Mouse (Mus musculus): Measurements from ENCODE around the gene Iqgap1. TPM values are rescaled to one million over a fixed set of nuclear protein-coding genes. Genes with fewer than 3 reads are reported as not detected.

Iqgap1 gene
- polyA plus RNA-seq, 1 experiment from 2014 or later: 35.6 TPM

- WGBS: under 1% methylated on average over 13 of the region's 13 CpGs
- 0 out of 2 replicates have a peak, but pooled peaks cover 4% of the 10 kb centered on the region for H3K36me3 ChIP-seq
- peaks cover 30% of the 10 kb centered on the region for H3K4me1 ChIP-seq (replicated peaks)
- ATAC-seq (replicated peaks; ENCODE audit: insufficient number of reproducible peaks, insufficient read depth, low FRiP score, low read depth): 0 out of 2 replicates have a peak, but pooled peaks have one; percentile 23
- H3K27me3 ChIP-seq: no peaks in the 10 kb centered on the region
- 0 out of 2 replicates have a peak overlapping the region, but pooled peaks have one; percentile 1 for H3K27ac ChIP-seq
- peak overlapping the region; percentile 85 for H3K4me2 ChIP-seq
- H3K4me3 ChIP-seq: peak overlapping the region; percentile 92
- peak overlapping the region; percentile 53 for H3K9ac ChIP-seq
- no peaks in the 10 kb centered on the region for H3K9me3 ChIP-seq (replicated peaks)
Observed at GRCm38 (mm10) chr7:80860227-80860626, 34.5 kb upstream of the Iqgap1 start.

- 16% methylated on average over 6 of the region's 6 CpGs for WGBS
- H3K27me3 ChIP-seq: no peaks in the 10 kb centered on the region
- no peaks in the 10 kb centered on the region for H3K9me3 ChIP-seq (replicated peaks)
- no peak overlapping the region for H3K4me3 ChIP-seq
- no peak overlapping the region for H3K27ac ChIP-seq
- no peak overlapping the region for H3K4me2 ChIP-seq
- ATAC-seq (replicated peaks; ENCODE audit: insufficient number of reproducible peaks, insufficient read depth, low FRiP score, low read depth): no peak
- peaks cover 11% of the 10 kb centered on the region for H3K4me1 ChIP-seq (replicated peaks)
- no peaks in the 10 kb centered on the region for H3K36me3 ChIP-seq
- no peak overlapping the region for H3K9ac ChIP-seq
Observed at GRCm38 (mm10) chr7:80857181-80857580, 31.4 kb upstream of the Iqgap1 start.

GRCm38 (mm10) chr7:80855316-80855715 lies 29.5 kb upstream of the Iqgap1 start:
- no peaks in the 10 kb centered on the region for H3K9me3 ChIP-seq (replicated peaks)
- no peak overlapping the region for H3K27ac ChIP-seq
- H3K27me3 ChIP-seq: no peaks in the 10 kb centered on the region
- ATAC-seq (replicated peaks; ENCODE audit: insufficient number of reproducible peaks, insufficient read depth, low FRiP score, low read depth): no peak
- no peak overlapping the region for H3K4me3 ChIP-seq
- no peaks in the 10 kb centered on the region for H3K36me3 ChIP-seq
- no peak overlapping the region for H3K9ac ChIP-seq
- H3K4me1 ChIP-seq (replicated peaks): peaks cover 4% of the 10 kb centered on the region
- H3K4me2 ChIP-seq: no peak overlapping the region

- Histone ChIP-seq H3K4me1 (replicated peaks) (0 out of 2 replicates have a peak, but pooled peaks cover 6% of the 10 kb centered on the region), H3K9ac (no peak overlapping the region), H3K36me3 (no peaks in the 10 kb centered on the region), H3K27ac (no peak overlapping the region), H3K4me3 (no peak overlapping the region), H3K4me2 (no peak overlapping the region), H3K27me3 (no peaks in the 10 kb centered on the region), H3K9me3 (replicated peaks) (no peaks in the 10 kb centered on the region)
- WGBS: 91% methylated on average over 3 of the region's 3 CpGs
- ATAC-seq (replicated peaks; ENCODE audit: insufficient number of reproducible peaks, insufficient read depth, low FRiP score, low read depth): no peak
Observed at GRCm38 (mm10) chr7:80853218-80853617, 27.4 kb upstream of the Iqgap1 start.

GRCm38 (mm10) chr7:80850520-80850919 lies 24.7 kb upstream of the Iqgap1 start:
- Histone ChIP-seq H3K4me1 (replicated peaks) (0 out of 2 replicates have a peak, but pooled peaks cover 6% of the 10 kb centered on the region), H3K9ac (no peak overlapping the region), H3K27ac (no peak overlapping the region), H3K4me2 (no peak overlapping the region), H3K27me3 (no peaks in the 10 kb centered on the region), H3K9me3 (replicated peaks) (no peaks in the 10 kb centered on the region), H3K36me3 (no peaks in the 10 kb centered on the region), H3K4me3 (no peak overlapping the region)
- WGBS: 77% methylated on average over 5 of the region's 5 CpGs
- no peak for ATAC-seq (replicated peaks; ENCODE audit: insufficient number of reproducible peaks, insufficient read depth, low FRiP score, low read depth)

- Histone ChIP-seq H3K4me2 (peak overlapping the region; percentile 38), H3K4me3 (0 out of 2 replicates have a peak overlapping the region, but pooled peaks have one; percentile 3), H3K27me3 (no peaks in the 10 kb centered on the region), H3K27ac (peak overlapping the region; percentile 53), H3K36me3 (no peaks in the 10 kb centered on the region), H3K9ac (no peak overlapping the region), H3K4me1 (replicated peaks) (0 out of 2 replicates have a peak, but pooled peaks cover 6% of the 10 kb centered on the region), H3K9me3 (replicated peaks) (no peaks in the 10 kb centered on the region)
- peak; percentile 61; the same call in 1 of the 2 replicates for ATAC-seq (replicated peaks; ENCODE audit: insufficient number of reproducible peaks, insufficient read depth, low FRiP score, low read depth)
- WGBS: 15% methylated on average over 4 of the region's 4 CpGs
Observed at GRCm38 (mm10) chr7:80849710-80850109, 23.9 kb upstream of the Iqgap1 start.

GRCm38 (mm10) chr7:80849267-80849666 lies 23.5 kb upstream of the Iqgap1 start:
- no peaks in the 10 kb centered on the region for H3K9me3 ChIP-seq (replicated peaks)
- H3K36me3 ChIP-seq: no peaks in the 10 kb centered on the region
- H3K9ac ChIP-seq: no peak overlapping the region
- H3K27ac ChIP-seq: peak overlapping the region; percentile 53
- ATAC-seq (replicated peaks; ENCODE audit: insufficient number of reproducible peaks, insufficient read depth, low FRiP score, low read depth): peak; percentile 71; the same call in 1 of the 2 replicates
- WGBS: 29% methylated on average over 2 of the region's 2 CpGs
- 0 out of 2 replicates have a peak overlapping the region, but pooled peaks have one; percentile 3 for H3K4me3 ChIP-seq
- H3K4me1 ChIP-seq (replicated peaks): 0 out of 2 replicates have a peak, but pooled peaks cover 6% of the 10 kb centered on the region
- H3K27me3 ChIP-seq: no peaks in the 10 kb centered on the region
- H3K4me2 ChIP-seq: peak overlapping the region; percentile 38

- no peak for ATAC-seq (replicated peaks; ENCODE audit: insufficient number of reproducible peaks, insufficient read depth, low FRiP score, low read depth)
- no peaks in the 10 kb centered on the region for H3K9me3 ChIP-seq (replicated peaks)
- H3K4me2 ChIP-seq: no peak overlapping the region
- H3K4me3 ChIP-seq: no peak overlapping the region
- H3K27me3 ChIP-seq: no peaks in the 10 kb centered on the region
- no peak overlapping the region for H3K27ac ChIP-seq
- H3K4me1 ChIP-seq (replicated peaks): 0 out of 2 replicates have a peak, but pooled peaks cover 6% of the 10 kb centered on the region
- no peaks in the 10 kb centered on the region for H3K36me3 ChIP-seq
- 88% methylated on average over 5 of the region's 5 CpGs for WGBS
- no peak overlapping the region for H3K9ac ChIP-seq
Observed at GRCm38 (mm10) chr7:80846709-80847108, 20.9 kb upstream of the Iqgap1 start.

- no peaks in the 10 kb centered on the region for H3K9me3 ChIP-seq (replicated peaks)
- no peak overlapping the region for H3K9ac ChIP-seq
- no peaks in the 10 kb centered on the region for H3K36me3 ChIP-seq
- H3K27me3 ChIP-seq: no peaks in the 10 kb centered on the region
- H3K27ac ChIP-seq: no peak overlapping the region
- no peak for ATAC-seq (replicated peaks; ENCODE audit: insufficient number of reproducible peaks, insufficient read depth, low FRiP score, low read depth)
- no peak overlapping the region for H3K4me2 ChIP-seq
- H3K4me3 ChIP-seq: no peak overlapping the region
- 85% methylated on average over 10 of the region's 10 CpGs for WGBS
- H3K4me1 ChIP-seq (replicated peaks): 0 out of 2 replicates have a peak, but pooled peaks cover 6% of the 10 kb centered on the region
Observed at GRCm38 (mm10) chr7:80846280-80846678, 20.5 kb upstream of the Iqgap1 start.

GRCm38 (mm10) chr7:80845621-80846279 lies 20.0 kb upstream of the Iqgap1 start:
- 72% methylated on average over 15 of the region's 15 CpGs for WGBS
- Histone ChIP-seq H3K4me1 (replicated peaks) (0 out of 2 replicates have a peak, but pooled peaks cover 6% of the 10 kb centered on the region), H3K27ac (no peak overlapping the region), H3K27me3 (no peaks in the 10 kb centered on the region), H3K36me3 (no peaks in the 10 kb centered on the region), H3K9ac (no peak overlapping the region), H3K4me3 (no peak overlapping the region), H3K9me3 (replicated peaks) (no peaks in the 10 kb centered on the region), H3K4me2 (no peak overlapping the region)
- no peak for ATAC-seq (replicated peaks; ENCODE audit: insufficient number of reproducible peaks, insufficient read depth, low FRiP score, low read depth)

GRCm38 (mm10) chr7:80844691-80845090 lies 18.9 kb upstream of the Iqgap1 start:
- no peak overlapping the region for H3K27ac ChIP-seq
- H3K36me3 ChIP-seq: no peaks in the 10 kb centered on the region
- ATAC-seq (replicated peaks; ENCODE audit: insufficient number of reproducible peaks, insufficient read depth, low FRiP score, low read depth): no peak
- H3K9ac ChIP-seq: no peak overlapping the region
- H3K9me3 ChIP-seq (replicated peaks): no peaks in the 10 kb centered on the region
- 0 out of 2 replicates have a peak, but pooled peaks cover 6% of the 10 kb centered on the region for H3K4me1 ChIP-seq (replicated peaks)
- WGBS: 94% methylated on average over 12 of the region's 12 CpGs
- no peaks in the 10 kb centered on the region for H3K27me3 ChIP-seq
- H3K4me2 ChIP-seq: no peak overlapping the region
- H3K4me3 ChIP-seq: no peak overlapping the region

All from heart, embryonic 15.5 days (tissue).